Mouse (Mus musculus): ENCODE results near the gene Vsig4. TPM values are rescaled to one million over a fixed set of nuclear protein-coding genes. Genes with fewer than 3 reads are reported as not detected.

The Vsig4 gene
- 0.16 and 0.21 TPM in 2 replicates for polyA plus RNA-seq (2012; rRNA removed)

GRCm38 (mm10) chrX:96293338-96293737 lies at the start of gene Vsig4:
Gene Vsig4 (minus strand): TSS chrX:96293438.

Other genes starting within 250 kb of the Vsig4 start
- gene Msn, start 197.4 kb downstream of the Vsig4 start, polyA plus RNA-seq (2012; rRNA removed): 32.3 and 37.2 TPM in 2 replicates
- 0.64 and 0.66 TPM in 2 replicates for gene Heph, start 161.9 kb upstream of the Vsig4 start, polyA plus RNA-seq (2012; rRNA removed)
- gene Hsf3, start 162.9 kb upstream of the Vsig4 start, polyA plus RNA-seq (2012; rRNA removed): 0.01 TPM in 1 of 2 replicates, not detected in the other

Measured in liver, embryonic 14 days (tissue).